Mouse (Mus musculus): ENCODE results near the gene Gm49721.
"Not testable (repeated sequence)": the region's sequence is repeated elsewhere in the genome, so short reads cannot be mapped to it uniquely, and the experiment has no call there.

Gm49721 gene

DNA sequence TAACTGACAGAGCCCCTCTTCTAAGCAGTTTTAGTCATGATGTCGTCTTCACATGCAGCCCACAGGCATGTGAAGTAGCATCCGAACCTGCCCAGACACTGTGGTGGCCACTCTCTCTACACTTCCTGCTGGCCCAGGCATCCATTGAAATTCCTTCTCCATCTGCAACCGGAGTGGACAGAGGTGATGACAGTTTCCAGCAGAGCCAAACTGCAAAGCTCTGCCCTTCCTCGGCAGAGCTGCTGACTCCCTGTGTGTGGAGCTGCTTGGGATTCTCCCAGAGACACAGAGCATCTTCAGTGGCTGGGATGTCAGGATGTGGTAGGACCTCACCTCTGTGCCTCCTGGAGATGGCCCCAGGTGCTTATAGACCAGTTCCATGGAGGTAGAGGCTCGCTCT lies 105.8 kb downstream of the Gm49721 start:
- DNase-seq, result not testable (repeated sequence)

GRCm38 (mm10) chr17:7085469-7086168 lies 106.9 kb downstream of the Gm49721 start:
- not testable (repeated sequence) for DNase-seq

- not testable (repeated sequence) for DNase-seq
These were observed 108.1 kb downstream of the Gm49721 start for GRCm38 (mm10) chr17:7086836-7087235.

Data from retina, postnatal 1 day (tissue).